Mouse (Mus musculus): ENCODE measurements around the gene Panx3. TPM values are rescaled to one million over a fixed set of nuclear protein-coding genes. Genes with fewer than 3 reads are reported as not detected.

The Panx3 gene
- polyA plus RNA-seq, 1 experiment from 2014 or later = not detected

GRCm38 (mm10) chr9:37613911-37614280 lies 55.1 kb downstream of the Panx3 start:
- DNase-seq = no peak
- H3K4me2 ChIP-seq = peak overlapping the region; percentile 91
- peak overlapping the region; percentile 75 for H3K4me3 ChIP-seq (replicated peaks)
- peak; percentile 47; the same call in 1 of the 2 replicates for ATAC-seq (ENCODE audit: low read depth)
- H3K27ac ChIP-seq = peak overlapping the region; percentile 70
- H3K9ac ChIP-seq = peak overlapping the region; percentile 74
- H3K27me3 ChIP-seq = no peaks in the 10 kb centered on the region
- H3K4me1 ChIP-seq (replicated peaks) = peaks cover 26% of the 10 kb centered on the region
- 22% methylated on average over 6 of the region's 6 CpGs for WGBS (ENCODE audit: insufficient replicate concordance)
- H3K36me3 ChIP-seq = no peaks in the 10 kb centered on the region
- H3K9me3 ChIP-seq (replicated peaks) = no peaks in the 10 kb centered on the region

GRCm38 (mm10) chr9:37613182-37613910 lies 55.7 kb downstream of the Panx3 start, which contains the start of gene Spa17:
Gene Spa17 (minus strand): TSS chr9:37613722.
- ATAC-seq (ENCODE audit: low read depth) (peak; percentile 96), DNase-seq (peak; percentile 83)
- WGBS (ENCODE audit: insufficient replicate concordance) = under 1% methylated on average over 45 of the region's 45 CpGs
- H3K36me3 ChIP-seq = no peaks in the 10 kb centered on the region
- H3K9ac ChIP-seq = peak within 1 kb of the TSS; percentile 78
- peak within 1 kb of the TSS; percentile 70 for H3K27ac ChIP-seq
- H3K27me3 ChIP-seq = no peaks in the 10 kb centered on the region
- peak within 1 kb of the TSS; percentile 91 for H3K4me2 ChIP-seq
- no peaks in the 10 kb centered on the region for H3K9me3 ChIP-seq (replicated peaks)
- H3K4me3 ChIP-seq (replicated peaks) = peak within 1 kb of the TSS; percentile 75
- peaks cover 26% of the 10 kb centered on the region for H3K4me1 ChIP-seq (replicated peaks)

Other genes starting within 250 kb of the Panx3 start
- 0.12 and 0.13 TPM in 2 replicates for gene Robo3, start 236.0 kb downstream of the Panx3 start, polyA plus RNA-seq (2015; fragmentation: Nextera tagmentation; extraction: Ambion mirVana)
- gene Msantd2, start 179.9 kb downstream of the Panx3 start, polyA plus RNA-seq (2015; fragmentation: Nextera tagmentation; extraction: Ambion mirVana) = 5.4 and 6.6 TPM in 2 replicates
- gene Esam, start 141.2 kb downstream of the Panx3 start, polyA plus RNA-seq (2015; fragmentation: Nextera tagmentation; extraction: Ambion mirVana) = 15.6 and 17.2 TPM in 2 replicates
- gene Vsig2, start 130.0 kb downstream of the Panx3 start, polyA plus RNA-seq (2015; fragmentation: Nextera tagmentation; extraction: Ambion mirVana) = 0.15 and 0.60 TPM in 2 replicates
- gene Nrgn, start 116.3 kb downstream of the Panx3 start, polyA plus RNA-seq (2015; fragmentation: Nextera tagmentation; extraction: Ambion mirVana) = 8.8 and 10.4 TPM in 2 replicates
- 4.3 and 5.5 TPM in 2 replicates for gene Siae, start 113.5 kb downstream of the Panx3 start, polyA plus RNA-seq (2015; fragmentation: Nextera tagmentation; extraction: Ambion mirVana)
- gene Spa17, start 55.5 kb downstream of the Panx3 start, polyA plus RNA-seq (2015; fragmentation: Nextera tagmentation; extraction: Ambion mirVana) = 2.4 and 2.8 TPM in 2 replicates
- gene Tbrg1, start 11.9 kb downstream of the Panx3 start, polyA plus RNA-seq (2015; fragmentation: Nextera tagmentation; extraction: Ambion mirVana) = 65.9 and 72.0 TPM in 2 replicates
- gene Olfr160, start 47.0 kb upstream of the Panx3 start, polyA plus RNA-seq (2015; fragmentation: Nextera tagmentation; extraction: Ambion mirVana) = not detected in 2 replicates
- gene Olfr874, start 75.9 kb upstream of the Panx3 start, polyA plus RNA-seq (2015; fragmentation: Nextera tagmentation; extraction: Ambion mirVana) = not detected in 2 replicates
- not detected in 2 replicates for gene Olfr875, start 102.6 kb upstream of the Panx3 start, polyA plus RNA-seq (2015; fragmentation: Nextera tagmentation; extraction: Ambion mirVana)
- not detected in 2 replicates for gene Olfr876, start 133.8 kb upstream of the Panx3 start, polyA plus RNA-seq (2015; fragmentation: Nextera tagmentation; extraction: Ambion mirVana)
- gene Olfr877, start 185.0 kb upstream of the Panx3 start, polyA plus RNA-seq (2015; fragmentation: Nextera tagmentation; extraction: Ambion mirVana) = not detected in 2 replicates
- not detected in 2 replicates for gene Olfr145, start 227.5 kb upstream of the Panx3 start, polyA plus RNA-seq (2015; fragmentation: Nextera tagmentation; extraction: Ambion mirVana)
- not detected in 2 replicates for gene Olfr878, start 248.6 kb upstream of the Panx3 start, polyA plus RNA-seq (2015; fragmentation: Nextera tagmentation; extraction: Ambion mirVana)